Mouse (Mus musculus) heart, adult 8-10 months (tissue): ENCODE results near the gene Sh3tc1. TPM values are rescaled to one million over a fixed set of nuclear protein-coding genes. Genes with fewer than 3 reads are reported as not detected.

ENCODE experiments used
- total RNA-seq, 4 experiments: library from RNA; stranded (reverse); gene quantifications; 2 replicates each; pipeline ENCODE4 v1.2.4; 2022

The Sh3tc1 gene
- total RNA-seq, 4 experiments from 2014 or later = 6.5 to 9.1 (median 7.9) TPM

Other genes starting within 250 kb of the Sh3tc1 start
- under 1 TPM in 3 of 4 experiments, not detected in 1; 0.25 to 0.59 (median 0.41) TPM for gene Cpz, start 214.3 kb downstream of the Sh3tc1 start, total RNA-seq
- 1 to 10 TPM; 1.7 to 2.1 (median 2.0) TPM for gene Trmt44, start 164.9 kb downstream of the Sh3tc1 start, total RNA-seq
- 10 to 100 TPM; 21.9 to 32.0 (median 26.4) TPM for gene Acox3, start 156.9 kb downstream of the Sh3tc1 start, total RNA-seq
- 10 to 100 TPM; 70.4 to 85.8 (median 82.5) TPM for gene Htra3, start 60.2 kb downstream of the Sh3tc1 start, total RNA-seq
- gene Ablim2, start 17.9 kb upstream of the Sh3tc1 start, total RNA-seq = 10 to 100 TPM; 18.5 to 28.5 (median 20.9) TPM
- gene Afap1, start 153.3 kb upstream of the Sh3tc1 start, total RNA-seq = 10 to 100 TPM; 16.3 to 21.5 (median 20.7) TPM